7 mouse cellular contexts compared by ENCODE assay signal in genomic region chr5:19227791-19228331, GRCm38 (mm10). TPM values are rescaled to one million over a fixed set of nuclear protein-coding genes. Genes with fewer than 3 reads are reported as not detected.
DNase-seq lines count a peak whose midpoint lies in the region; ATAC-seq lines count a peak whose summit lies in the region.

No protein-coding gene starts in this region.

- peak overlapping the region; percentile 80 for H3K4me3 ChIP-seq in forebrain, embryonic 16.5 days (replicated peaks; ENCODE audit: low read length)
- peak overlapping the region; percentile 42; the same call in 1 of the 2 replicates for H3K4me3 ChIP-seq in liver, embryonic 16.5 days (ENCODE audit: low read depth, low read length)

- H3K4me2 ChIP-seq in forebrain, embryonic 16.5 days (ENCODE audit: low read length): peak overlapping the region; percentile 100
- H3K4me2 ChIP-seq in liver, embryonic 16.5 days (ENCODE audit: low read depth, low read length): peak overlapping the region; percentile 51; the same call in 1 of the 2 replicates

- H3K36me3 ChIP-seq in forebrain, embryonic 16.5 days (ENCODE audit: control insufficient read depth, insufficient read depth): no peaks in the 10 kb centered on the region
- H3K36me3 ChIP-seq in liver, embryonic 16.5 days (ENCODE audit: control insufficient read depth, insufficient read depth): no peaks in the 10 kb centered on the region

- no peaks in the 10 kb centered on the region for H3K9me3 ChIP-seq in forebrain, embryonic 16.5 days (ENCODE audit: control insufficient read depth, low read length)
- no peaks in the 10 kb centered on the region for H3K9me3 ChIP-seq in liver, embryonic 16.5 days (replicated peaks; ENCODE audit: control insufficient read depth, low read length)

- no peak for ATAC-seq in forebrain, embryonic 16.5 days
- no peak for ATAC-seq in liver, embryonic 16.5 days (ENCODE audit: low read depth)

- H3K9ac ChIP-seq in forebrain, embryonic 16.5 days (replicated peaks; ENCODE audit: low read depth, low read length): peak overlapping the region; percentile 80
- no peak overlapping the region for H3K9ac ChIP-seq in liver, embryonic 16.5 days (ENCODE audit: low read depth, low read length)

- intact Hi-C loops in heart, postnatal 25 days (cut with DNase I): loop anchor here (5.0 kb wide), 1 partner anchor 39 kb away; no protein-coding TSS in a partner anchor

- WGBS in forebrain, embryonic 16.5 days: 0% methylated on average over 14 of the region's 14 CpGs
- WGBS in liver, embryonic 16.5 days (ENCODE audit: insufficient replicate concordance): 1% methylated on average over 14 of the region's 14 CpGs

- no peak overlapping the region for H3K27ac ChIP-seq in forebrain, embryonic 16.5 days (ENCODE audit: low read length)
- H3K27ac ChIP-seq in liver, embryonic 16.5 days (ENCODE audit: low read length): no peak overlapping the region

- peaks cover 16% of the 10 kb centered on the region for H3K4me1 ChIP-seq in forebrain, embryonic 16.5 days (replicated peaks; ENCODE audit: control insufficient read depth, insufficient read depth, low read length)
- no peaks in the 10 kb centered on the region for H3K4me1 ChIP-seq in liver, embryonic 16.5 days (ENCODE audit: control insufficient read depth, low read depth, low read length)

- peak; percentile 74 to 86 for DNase-seq in cerebellum, adult 18-20 months
- DNase-seq in heart, postnatal 25 days (ENCODE audit: low spot score): peak; percentile 49
- DNase-seq in layer of hippocampus, adult 11-12 months (ENCODE audit: low spot score): peak; percentile 55
- peak; percentile 13 for DNase-seq in ovary, postnatal 14 days (ENCODE audit: low spot score)
- DNase-seq in thymus, postnatal 0 days (ENCODE audit: low spot score): no peak

- H3K27me3 ChIP-seq in forebrain, embryonic 16.5 days (replicated peaks; ENCODE audit: control insufficient read depth, insufficient read depth, low read length): no peaks in the 10 kb centered on the region
- H3K27me3 ChIP-seq in liver, embryonic 16.5 days (ENCODE audit: control insufficient read depth, insufficient read depth, low read depth, low read length): peaks cover 27% of the 10 kb centered on the region

RNA-seq across cellular contexts. Expression of gene Magi2, which starts 1.0 kb away (rescaled TPM):
- polyA plus RNA-seq in forebrain, embryonic 16.5 days (2015; fragmentation: Nextera tagmentation; extraction: Ambion mirVana): 22.7 and 37.7 TPM in 2 replicates
- 1 to 10 TPM; 5.4 to 7.1 TPM for total RNA-seq in heart, postnatal 25 days (2021)
- polyA plus RNA-seq in liver, embryonic 16.5 days (2015; fragmentation: Nextera tagmentation; extraction: Ambion mirVana): 0.23 and 0.34 TPM in 2 replicates
- polyA plus RNA-seq in thymus, postnatal 0 days (2015; fragmentation: Nextera tagmentation; extraction: Ambion mirVana): 0.55 and 0.78 TPM in 2 replicates

Comparison
In these comparisons a context has a peak if more than half of its experiments do, and no peak if none do; other contexts are left out.
1. RNA of gene Magi2, which starts 1.0 kb away (polyA plus RNA-seq): 22.7 to 37.7 TPM in forebrain, embryonic 16.5 days; 0.55 to 0.78 TPM in thymus, postnatal 0 days and 0.23 to 0.34 TPM in liver, embryonic 16.5 days; every median in the first group is over 10 times any median in the second.